Mouse (Mus musculus): ENCODE data around the gene Rbfox2.

- TF ChIP-seq EP300 (IDR thresholded peaks at IDR 0.05; ENCODE audit: low read depth), result peak; percentile 22; the same call in 1 of the 2 replicates
- no peak for TF ChIP-seq CTCF (IDR thresholded peaks at IDR 0.05; ENCODE audit: low read depth)
These were observed 253.8 kb downstream of the Rbfox2 start for GRCm38 (mm10) chr15:77053021-77053420.

All from liver, embryonic 14.5 days (tissue).